Mouse (Mus musculus) CH12.LX (cell line): ENCODE results near the gene Arhgap25. TPM values are rescaled to one million over a fixed set of nuclear protein-coding genes. Genes with fewer than 3 reads are reported as not detected.

Experiments used
- DNase-seq: peaks from one replicate; pipeline ENCODE4 v3.0.0-alpha.2; 2013; ENCODE audit errors: extremely low read depth
- H3K27ac ChIP-seq: 2 replicates; pipeline ENCODE4 v1.5.1; 2012; ENCODE audit warnings: low read depth, mild to moderate bottlenecking, control low read depth, moderate library complexity; ENCODE audit not compliant: insufficient read depth
- H3K27me3 ChIP-seq: replicated peaks from 2 replicates; pipeline ENCODE3; 2012; ENCODE audit warnings: inconsistent platforms
- H3K36me3 ChIP-seq, 2 experiments: replicated peaks in 1 of 2; 2 replicates each; pipeline versions ENCODE3 to v1.6.1; 2012; ENCODE audit warnings: inconsistent platforms in 1 of 2, low read length in 1 of 2, mild to moderate bottlenecking in 1 of 2, mixed read lengths in 1 of 2, moderate library complexity in 1 of 2; ENCODE audit not compliant: control insufficient read depth in 1 of 2, insufficient read depth in 1 of 2
- H3K4me1 ChIP-seq, 2 experiments: 2 replicates each; pipeline ENCODE4 v1.6.1; 2012; ENCODE audit warnings: inconsistent platforms in 1 of 2, moderate library complexity in 1 of 2; ENCODE audit not compliant: insufficient read depth in 2 of 2, control insufficient read depth in 1 of 2
- H3K4me2 ChIP-seq: 2 replicates; pipeline ENCODE4 v1.6.1; 2012; ENCODE audit warnings: low read depth, mild to moderate bottlenecking, control low read depth; ENCODE audit not compliant: poor library complexity, insufficient read depth, severe bottlenecking
- H3K4me3 ChIP-seq, 3 experiments: fragments of 150-350 bp in 1 of 3; sonication (generic) in 1 of 3; replicated peaks in 1 of 3; 2 replicates each; pipeline versions ENCODE3 to v1.5.1; 2011 to 2012; ENCODE audit warnings: low read depth in 2 of 3, low read length in 2 of 3, mild to moderate bottlenecking in 2 of 3, moderate library complexity in 2 of 3, control low read depth in 1 of 3, improper control_type of control experiment in 1 of 3, inconsistent platforms in 1 of 3, mixed read lengths in 1 of 3; ENCODE audit not compliant: poor library complexity in 1 of 3
- H3K79me2 ChIP-seq: replicated peaks from 2 replicates; pipeline ENCODE4 v1.6.1; 2012; ENCODE audit warnings: mild to moderate bottlenecking, moderate library complexity; ENCODE audit not compliant: control insufficient read depth, poor library complexity, insufficient read depth, severe bottlenecking; ENCODE audit errors: extremely low read depth
- H3K9ac ChIP-seq: 2 replicates; pipeline ENCODE4 v1.6.1; 2012; ENCODE audit warnings: low read depth, mild to moderate bottlenecking, control low read depth, moderate library complexity; ENCODE audit not compliant: insufficient read depth
- H3K9me3 ChIP-seq: replicated peaks from 2 replicates; pipeline ENCODE3; 2012; ENCODE audit warnings: low read length, inconsistent platforms, mixed read lengths
- BHLHE40 ChIP-seq: IDR thresholded peaks from 2 replicates; pipeline ENCODE4 v1.6.1; 2011; ENCODE audit warnings: mild to moderate bottlenecking, low read depth, low read length, improper control_type of control experiment
- CHD1 ChIP-seq: IDR thresholded peaks from 2 replicates; pipeline ENCODE4 v1.6.1; 2012; ENCODE audit warnings: low read depth, low read length, improper control_type of control experiment, inconsistent platforms
- E2F4 ChIP-seq: IDR thresholded peaks from 2 replicates; pipeline ENCODE4 v1.6.1; 2011; ENCODE audit warnings: low read depth, low read length, improper control_type of control experiment; ENCODE audit not compliant: insufficient replicate concordance
- ELF1 ChIP-seq: IDR thresholded peaks from 2 replicates; pipeline ENCODE4 v1.6.1; 2014; ENCODE audit warnings: low read depth, mild to moderate bottlenecking, inconsistent platforms, low read length, improper control_type of control experiment
- EP300 ChIP-seq: IDR thresholded peaks from 2 replicates; pipeline ENCODE4 v1.6.1; 2011; ENCODE audit warnings: low read length, improper control_type of control experiment
- GABPA ChIP-seq: IDR thresholded peaks from 2 replicates; pipeline ENCODE4 v1.6.1; 2012; ENCODE audit warnings: low read depth, low read length, improper control_type of control experiment, inconsistent platforms; ENCODE audit not compliant: insufficient replicate concordance
- IRF4 ChIP-seq: IDR thresholded peaks from 2 replicates; pipeline ENCODE4 v1.6.1; 2014; ENCODE audit warnings: low read depth, mild to moderate bottlenecking, inconsistent platforms, low read length, improper control_type of control experiment
- JUND ChIP-seq: conservative IDR thresholded peaks from 2 replicates; pipeline ENCODE4 v1.6.1; 2011; ENCODE audit warnings: low read depth, low read length, improper control_type of control experiment
- KAT2A ChIP-seq: IDR thresholded peaks from 2 replicates; pipeline ENCODE4 v1.6.1; 2012; ENCODE audit warnings: low read length, improper control_type of control experiment, inconsistent platforms; ENCODE audit not compliant: insufficient replicate concordance
- MAZ ChIP-seq: IDR thresholded peaks from 2 replicates; pipeline ENCODE4 v1.6.1; 2012; ENCODE audit warnings: low read depth, mild to moderate bottlenecking, inconsistent platforms, low read length, improper control_type of control experiment, moderate library complexity
- MEF2A ChIP-seq: IDR thresholded peaks from 2 replicates; pipeline ENCODE4 v1.6.1; 2014; ENCODE audit warnings: low read depth, mild to moderate bottlenecking, inconsistent platforms, low read length, improper control_type of control experiment, borderline replicate concordance
- NRF1 ChIP-seq: IDR thresholded peaks from 2 replicates; pipeline ENCODE4 v1.6.1; 2014; ENCODE audit warnings: low read depth, mild to moderate bottlenecking, inconsistent platforms, low read length, improper control_type of control experiment, moderate library complexity
- POLR2A ChIP-seq: IDR thresholded peaks from 2 replicates; pipeline ENCODE4 v1.6.1; 2011; ENCODE audit warnings: low read depth, mild to moderate bottlenecking, improper control_type of control experiment, low read length
- POLR2AphosphoS2 ChIP-seq: IDR thresholded peaks from 2 replicates; pipeline ENCODE4 v1.6.1; 2011; ENCODE audit warnings: low read depth, low read length, improper control_type of control experiment
- SMC3 ChIP-seq: IDR thresholded peaks from 2 replicates; pipeline ENCODE4 v1.6.1; 2011; ENCODE audit warnings: low read depth, low read length, improper control_type of control experiment
- TBP ChIP-seq: conservative IDR thresholded peaks from 2 replicates; pipeline ENCODE4 v1.6.1; 2011; ENCODE audit warnings: low read depth, low read length, improper control_type of control experiment
- TCF12 ChIP-seq: IDR thresholded peaks from 2 replicates; pipeline ENCODE4 v1.6.1; 2014; ENCODE audit warnings: low read depth, mild to moderate bottlenecking, inconsistent platforms, low read length, improper control_type of control experiment
- USF1 ChIP-seq: IDR thresholded peaks from 2 replicates; pipeline ENCODE4 v1.6.1; 2014; ENCODE audit warnings: low read depth, mild to moderate bottlenecking, inconsistent platforms, low read length, improper control_type of control experiment
- ZC3H11A ChIP-seq: IDR thresholded peaks from 2 replicates; pipeline ENCODE4 v1.6.1; 2012; ENCODE audit warnings: low read depth, mild to moderate bottlenecking, inconsistent platforms, low read length, improper control_type of control experiment
- ZKSCAN1 ChIP-seq: IDR thresholded peaks from 2 replicates; pipeline ENCODE4 v1.6.1; 2012; ENCODE audit warnings: low read depth, inconsistent platforms, low read length, improper control_type of control experiment, borderline replicate concordance
- ZMIZ1 ChIP-seq: IDR thresholded peaks from 2 replicates; pipeline ENCODE4 v1.6.1; 2012; ENCODE audit warnings: low read depth, mild to moderate bottlenecking, inconsistent platforms, low read length, improper control_type of control experiment
- dilution Hi-C: fragments of 300-500 bp; cut with MboI; formaldehyde crosslinking; loops from 2 replicates; pipeline ENCODE4 v1.14.3; 2020; ENCODE audit warnings: low sequenced_read_pairs; ENCODE audit not compliant: extremely low pct_unique_long_range_greater_than_20kb, extremely low pct_ligation_motif_present
- in situ Hi-C: fragments of 300-500 bp; cut with MboI; formaldehyde crosslinking; loops from 3 replicates; pipeline ENCODE4 v1.14.3; 2019; ENCODE audit warnings: low sequenced_read_pairs, low pct_ligation_motif_present, low pct_unique_long_range_greater_than_20kb, mixed read lengths
- polyA plus RNA-seq: library from polyadenylated mRNA; unstranded; fragments of >175 nt; gene quantifications from 2 replicates; pipeline ENCODE4 v1.2.1, GENCODE M21; 2012; ENCODE audit warnings: low read depth; ENCODE audit not compliant: insufficient read length
- total RNA-seq, 2 experiments: library from RNA; depleted of rRNA; stranded (reverse); fragments of 300-350 nt in 1 of 2; fragments of >200 nt in 1 of 2; gene quantifications; 2 replicates each; pipeline ENCODE4 v1.2.3; 2012 to 2014

The Arhgap25 gene
- total and polyA plus RNA-seq, 3 experiments: 11.7 to 16.5 (median 12.5) TPM

DNA sequence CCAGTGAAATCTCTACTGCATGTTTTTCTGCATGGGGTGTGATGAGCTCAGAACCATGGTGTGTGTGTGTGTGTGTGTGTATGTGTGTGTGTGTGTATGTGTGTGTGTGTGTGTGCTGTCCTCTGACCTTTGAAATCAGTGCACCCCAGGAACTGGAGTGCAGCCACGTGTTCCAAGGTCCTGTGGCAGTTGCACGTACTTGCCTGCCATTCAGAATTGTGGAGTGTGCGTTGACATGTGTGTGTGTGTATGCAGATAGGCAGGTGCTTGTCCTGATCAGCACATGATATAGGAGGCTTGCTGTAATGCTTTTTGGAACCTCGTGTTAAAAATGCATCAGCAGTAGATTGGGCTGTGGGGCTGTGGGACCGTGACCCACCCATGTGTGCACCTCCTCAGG is 106.1 kb downstream of the Arhgap25 start:
- H3K27ac ChIP-seq: no peak overlapping the region
- H3K4me1 ChIP-seq: 0 out of 4 replicates have a peak, but pooled peaks cover 0 to 2% of the 10 kb centered on the region in 2 experiments
- H3K36me3 ChIP-seq: no peaks in the 10 kb centered on the region
- dilution Hi-C loops (no loop called here), in situ Hi-C loops (no loop called here)
- H3K27me3 ChIP-seq: no peaks in the 10 kb centered on the region
- H3K4me3 ChIP-seq: no peak overlapping the region
- H3K9ac ChIP-seq: no peak overlapping the region
- no peaks in the 10 kb centered on the region for H3K79me2 ChIP-seq
- no peaks in the 10 kb centered on the region for H3K9me3 ChIP-seq
- TF ChIP-seq IRF4 (no peak), NRF1 (no peak), MAZ (no peak), CHD1 (no peak), GABPA (no peak), ZMIZ1 (no peak), ZKSCAN1 (no peak), POLR2A (no peak), SMC3 (no peak), USF1 (no peak), ELF1 (no peak), EP300 (no peak), JUND (no peak), ZC3H11A (no peak), TCF12 (no peak), BHLHE40 (no peak), E2F4 (no peak), MEF2A (no peak), POLR2AphosphoS2 (no peak), TBP (no peak)
- DNase-seq: no peak
- no peak overlapping the region for H3K4me2 ChIP-seq

DNA sequence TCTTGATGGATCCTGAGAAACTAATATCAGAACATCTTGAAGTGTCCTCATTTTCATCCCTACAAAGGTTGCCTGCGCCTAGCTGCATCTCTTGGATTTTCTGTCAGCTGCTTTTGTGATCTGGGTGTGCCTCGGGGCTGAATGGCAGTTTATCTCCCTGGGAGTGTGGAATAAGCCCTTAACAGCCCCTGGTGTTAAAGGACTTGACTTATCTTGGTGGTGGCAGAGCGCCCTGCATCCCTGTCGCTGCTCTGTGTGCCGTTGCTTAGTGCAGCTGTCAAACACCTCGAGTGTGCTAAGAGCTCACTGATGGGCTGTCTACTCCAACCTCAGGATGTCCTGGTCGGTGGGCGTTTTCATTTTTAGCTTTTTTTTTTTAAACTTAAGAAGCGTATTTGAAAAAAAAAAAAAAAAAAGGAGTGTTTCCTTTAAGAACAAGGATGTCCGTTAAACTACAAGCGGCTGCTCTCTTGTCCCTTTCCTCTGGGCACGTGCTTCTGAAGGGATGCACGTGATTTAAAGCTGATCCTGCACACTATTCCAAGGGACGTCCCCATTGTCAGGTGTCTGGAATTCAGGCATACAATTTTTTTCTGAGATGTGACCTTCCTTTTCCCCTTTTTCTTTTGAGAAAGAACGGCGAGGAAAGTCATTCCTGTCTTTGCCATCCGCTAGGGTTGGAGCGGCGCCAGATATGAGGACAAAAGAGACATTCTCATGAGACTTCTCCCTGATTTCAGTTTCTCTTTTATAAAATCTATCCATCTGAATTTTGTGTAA is 108.8 kb downstream of the Arhgap25 start:
- dilution Hi-C loops (no loop called here), in situ Hi-C loops (no loop called here)
- Histone ChIP-seq H3K36me3 (no peaks in the 10 kb centered on the region), H3K9me3 (no peaks in the 10 kb centered on the region), H3K27me3 (no peaks in the 10 kb centered on the region), H3K4me1 (0 out of 4 replicates have a peak, but pooled peaks cover 0 to 2% of the 10 kb centered on the region in 2 experiments), H3K9ac (no peak overlapping the region), H3K79me2 (no peaks in the 10 kb centered on the region), H3K4me3 (no peak overlapping the region), H3K4me2 (no peak overlapping the region), H3K27ac (no peak overlapping the region)
- DNase-seq: no peak
- TF ChIP-seq BHLHE40 (peak; percentile 50), KAT2A (no peak)
